8 mouse cellular contexts compared by ENCODE assay signal in genomic region chr10:80897861-80898510, GRCm38 (mm10). TPM values are rescaled to one million over a fixed set of nuclear protein-coding genes. Genes with fewer than 3 reads are reported as not detected.
DNase-seq lines count a peak whose midpoint lies in the region; TF ChIP-seq lines count a peak whose summit lies in the region.

No protein-coding gene starts in this region.

- H3K27ac ChIP-seq in heart, embryonic 10.5 days: peak overlapping the region; percentile 63
- H3K27ac ChIP-seq in embryonic fibroblast, embryonic 13.5 days (ENCODE audit: insufficient read depth, low read length): no peak overlapping the region
- 0 out of 2 replicates have a peak overlapping the region, but pooled peaks have one; percentile 3 for H3K27ac ChIP-seq in limb, embryonic 10.5 days

- WGBS in heart, embryonic 10.5 days: 24% methylated on average over 41 of the region's 41 CpGs
- WGBS in limb, embryonic 10.5 days: 37% methylated on average over 41 of the region's 41 CpGs

- H3K27me3 ChIP-seq in heart, embryonic 10.5 days (ENCODE audit: insufficient read depth, poor library complexity, severe bottlenecking): peaks cover 13% of the 10 kb centered on the region
- 0 out of 2 replicates have a peak, but pooled peaks cover 11% of the 10 kb centered on the region for H3K27me3 ChIP-seq in limb, embryonic 10.5 days (ENCODE audit: low read depth, poor library complexity, severe bottlenecking)

- intact Hi-C loops in gastrocnemius, postnatal 36 days (cut with DNase I): no loop called here

- no peak for TF ChIP-seq CTCF in embryonic fibroblast, embryonic 13.5 days (IDR thresholded peaks at IDR 0.05; ENCODE audit: borderline replicate concordance, insufficient read depth, low read length)

- peak; percentile 44 for TF ChIP-seq POLR2A in embryonic fibroblast, embryonic 13.5 days (IDR thresholded peaks at IDR 0.05; ENCODE audit: low read depth, low read length)

- H3K36me3 ChIP-seq in heart, embryonic 10.5 days: peaks cover 27% of the 10 kb centered on the region
- H3K36me3 ChIP-seq in limb, embryonic 10.5 days: peaks cover 44% of the 10 kb centered on the region

- H3K4me1 ChIP-seq in heart, embryonic 10.5 days: peaks cover 34% of the 10 kb centered on the region
- 0 out of 2 replicates have a peak, but pooled peaks cover 3% of the 10 kb centered on the region for H3K4me1 ChIP-seq in embryonic fibroblast, embryonic 13.5 days (ENCODE audit: control insufficient read depth, insufficient read depth, low read length)
- H3K4me1 ChIP-seq in limb, embryonic 10.5 days: peaks cover 36% of the 10 kb centered on the region

- H3K4me3 ChIP-seq in heart, embryonic 10.5 days: peak overlapping the region; percentile 40
- no peak overlapping the region for H3K4me3 ChIP-seq in embryonic fibroblast, embryonic 13.5 days (ENCODE audit: insufficient read depth, low read length)
- H3K4me3 ChIP-seq in limb, embryonic 10.5 days: peak overlapping the region; percentile 27

- DNase-seq in heart, embryonic 10.5 days (ENCODE audit: low spot score): no peak
- DNase-seq in heart, postnatal 4 days: no peak
- DNase-seq in ES-CJ7 (ENCODE audit: low read depth, low spot score): peak; percentile 69
- DNase-seq in limb, embryonic 10.5 days (ENCODE audit: low spot score): no peak
- no peak for DNase-seq in thymus, postnatal 14 days
- DNase-seq in lung, postnatal 10 days: no peak
- no peak for DNase-seq in gastrocnemius, postnatal 36 days

- H3K9me3 ChIP-seq in heart, embryonic 10.5 days: no peaks in the 10 kb centered on the region
- H3K9me3 ChIP-seq in limb, embryonic 10.5 days (replicated peaks): no peaks in the 10 kb centered on the region

RNA-seq across cellular contexts. Expression of gene Timm13, which starts 2.8 kb away (rescaled TPM):
- polyA plus RNA-seq in heart, embryonic 10.5 days (2016; fragmentation: Nextera tagmentation; extraction: Ambion mirVana): 348 and 363 TPM in 2 replicates
- 100 to 1,000 TPM; 162 to 169 TPM for total RNA-seq in heart, postnatal 4 days (2021)
- polyA plus RNA-seq in embryonic fibroblast, embryonic 13.5 days (2011; ENCODE audit: insufficient read length, low read depth, missing spikeins): 75.8 and 89.2 TPM in 2 replicates
- polyA plus RNA-seq in limb, embryonic 10.5 days (2016; fragmentation: Nextera tagmentation; extraction: Ambion mirVana): 342 and 401 TPM in 2 replicates
- 100 to 1,000 TPM; 106 to 120 TPM for total RNA-seq in gastrocnemius, postnatal 36 days (2021)

RNA-seq across cellular contexts. Expression of gene Lmnb2, which starts 20.1 kb away (rescaled TPM):
- 39.7 and 47.3 TPM in 2 replicates for polyA plus RNA-seq in heart, embryonic 10.5 days (2016; fragmentation: Nextera tagmentation; extraction: Ambion mirVana)
- 10 to 100 TPM; 15.5 to 17.2 TPM for total RNA-seq in heart, postnatal 4 days (2021)
- polyA plus RNA-seq in embryonic fibroblast, embryonic 13.5 days (2011; ENCODE audit: insufficient read length, low read depth, missing spikeins): 14.1 and 14.7 TPM in 2 replicates
- 85.0 and 85.4 TPM in 2 replicates for polyA plus RNA-seq in limb, embryonic 10.5 days (2016; fragmentation: Nextera tagmentation; extraction: Ambion mirVana)
- total RNA-seq in gastrocnemius, postnatal 36 days (2021): 1 to 10 TPM; 2.6 to 3.1 TPM

RNA-seq across cellular contexts. Expression of gene Tmprss9, which starts 26.3 kb away (rescaled TPM):
- not detected in 2 replicates for polyA plus RNA-seq in heart, embryonic 10.5 days (2016; fragmentation: Nextera tagmentation; extraction: Ambion mirVana)
- not detected for total RNA-seq in heart, postnatal 4 days (2021)
- polyA plus RNA-seq in embryonic fibroblast, embryonic 13.5 days (2011; ENCODE audit: insufficient read length, low read depth, missing spikeins): not detected in 2 replicates
- 0.04 TPM in 2 replicates for polyA plus RNA-seq in limb, embryonic 10.5 days (2016; fragmentation: Nextera tagmentation; extraction: Ambion mirVana)
- total RNA-seq in gastrocnemius, postnatal 36 days (2021): not detected

RNA-seq across cellular contexts. Expression of gene Gadd45b, which starts 31.9 kb away (rescaled TPM):
- polyA plus RNA-seq in heart, embryonic 10.5 days (2016; fragmentation: Nextera tagmentation; extraction: Ambion mirVana): 17.1 and 20.1 TPM in 2 replicates
- total RNA-seq in heart, postnatal 4 days (2021): 1 to 10 TPM; 6.4 to 9.5 TPM
- polyA plus RNA-seq in embryonic fibroblast, embryonic 13.5 days (2011; ENCODE audit: insufficient read length, low read depth, missing spikeins): 38.3 and 45.7 TPM in 2 replicates
- polyA plus RNA-seq in limb, embryonic 10.5 days (2016; fragmentation: Nextera tagmentation; extraction: Ambion mirVana): 4.5 and 9.8 TPM in 2 replicates
- 10 to 100 TPM; 26.7 to 31.7 TPM for total RNA-seq in gastrocnemius, postnatal 36 days (2021)

RNA-seq across cellular contexts. Expression of gene Sppl2b, which starts 42.9 kb away (rescaled TPM):
- polyA plus RNA-seq in heart, embryonic 10.5 days (2016; fragmentation: Nextera tagmentation; extraction: Ambion mirVana): 32.1 and 34.6 TPM in 2 replicates
- 10 to 100 TPM; 23.4 to 24.8 TPM for total RNA-seq in heart, postnatal 4 days (2021)
- 23.8 and 30.9 TPM in 2 replicates for polyA plus RNA-seq in embryonic fibroblast, embryonic 13.5 days (2011; ENCODE audit: insufficient read length, low read depth, missing spikeins)
- polyA plus RNA-seq in limb, embryonic 10.5 days (2016; fragmentation: Nextera tagmentation; extraction: Ambion mirVana): 44.9 and 48.5 TPM in 2 replicates
- total RNA-seq in gastrocnemius, postnatal 36 days (2021): 10 to 100 TPM; 13.6 to 17.6 TPM
